Mouse (Mus musculus) myocyte (in vitro differentiated cells): ENCODE results near the gene Rad51b. TPM values are rescaled to one million over a fixed set of nuclear protein-coding genes. Genes with fewer than 3 reads are reported as not detected.

Source experiments
- H3K27me3 ChIP-seq: one replicate; pipeline ENCODE4 v1.6.1; 2011; ENCODE audit not compliant: control insufficient read depth, insufficient read depth, insufficient read length
- H3K36me3 ChIP-seq: one replicate; pipeline ENCODE4 v1.6.1; 2011; ENCODE audit not compliant: control insufficient read depth, insufficient read depth
- H3K4me2 ChIP-seq: one replicate; pipeline ENCODE4 v1.6.1; 2011; ENCODE audit warnings: low read depth, control low read depth
- H3K4me3 ChIP-seq: one replicate; pipeline ENCODE4 v1.5.1; 2011; ENCODE audit warnings: mild to moderate bottlenecking, control low read depth, moderate library complexity
- H3K79me2 ChIP-seq: one replicate; pipeline ENCODE4 v1.6.1; 2011; ENCODE audit not compliant: control insufficient read depth, insufficient read depth
- H3ac ChIP-seq: one replicate; pipeline ENCODE4 v1.6.1; 2011; ENCODE audit not compliant: control insufficient read depth, insufficient read length
- CEBPB ChIP-seq: IDR thresholded peaks from 2 replicates; pipeline ENCODE4 v1.6.1; 2011; ENCODE audit warnings: mild to moderate bottlenecking, moderate library complexity; ENCODE audit not compliant: poor library complexity, insufficient read depth, severe bottlenecking
- E2F4 ChIP-seq: IDR thresholded peaks from one replicate; pipeline ENCODE4 v1.6.1; 2011; ENCODE audit warnings: mild to moderate bottlenecking, control low read depth, moderate library complexity; ENCODE audit not compliant: insufficient read depth
- MAX ChIP-seq: IDR thresholded peaks from one replicate; pipeline ENCODE4 v1.6.1; 2011; ENCODE audit warnings: low read depth, mild to moderate bottlenecking, control low read depth
- MYOD1 ChIP-seq, 3 experiments: IDR thresholded peaks; one replicate each; pipeline ENCODE4 v1.6.1; 2011; ENCODE audit warnings: control low read depth in 2 of 3, low read depth in 2 of 3, mild to moderate bottlenecking in 2 of 3, moderate library complexity in 1 of 3; ENCODE audit not compliant: insufficient read length in 2 of 3, control insufficient read depth in 1 of 3
- MYOG ChIP-seq, 3 experiments: IDR thresholded peaks; one replicate each; pipeline ENCODE4 v1.6.1; 2011; ENCODE audit warnings: control low read depth in 2 of 3, low read depth in 2 of 3, mild to moderate bottlenecking in 2 of 3; ENCODE audit not compliant: insufficient read length in 2 of 3, control insufficient read depth in 1 of 3, insufficient read depth in 1 of 3
- POLR2A ChIP-seq: IDR thresholded peaks from one replicate; pipeline ENCODE4 v1.6.1; 2011; ENCODE audit warnings: low read depth, mild to moderate bottlenecking, control low read depth, moderate library complexity; ENCODE audit not compliant: insufficient read length
- POLR2AphosphoS2 ChIP-seq: IDR thresholded peaks from one replicate; pipeline ENCODE4 v1.6.1; 2011; ENCODE audit warnings: low read depth, control low read depth; ENCODE audit not compliant: insufficient read length
- REST ChIP-seq: IDR thresholded peaks from one replicate; pipeline ENCODE4 v1.6.1; 2011; ENCODE audit warnings: mild to moderate bottlenecking, control low read depth, moderate library complexity; ENCODE audit not compliant: insufficient read depth, insufficient read length
- SRF ChIP-seq: IDR thresholded peaks from one replicate; pipeline ENCODE4 v1.6.1; 2011; ENCODE audit warnings: low read depth; ENCODE audit not compliant: control insufficient read depth, insufficient read length
- TCF12 ChIP-seq: IDR thresholded peaks from one replicate; pipeline ENCODE4 v1.6.1; 2011; ENCODE audit warnings: mild to moderate bottlenecking, control low read depth; ENCODE audit not compliant: poor library complexity, insufficient read depth, severe bottlenecking
- TCF3 ChIP-seq: IDR thresholded peaks from one replicate; pipeline ENCODE4 v1.6.1; 2011; ENCODE audit warnings: low read depth, control low read depth; ENCODE audit not compliant: insufficient read length
- USF1 ChIP-seq: IDR thresholded peaks from one replicate; pipeline ENCODE4 v1.6.1; 2011; ENCODE audit warnings: low read depth, mild to moderate bottlenecking, control low read depth, moderate library complexity
- polyA plus RNA-seq: library from polyadenylated mRNA; unstranded; fragments of >200 nt; fragmentation: generic; extraction: Trizol; gene quantifications from one replicate; pipeline ENCODE4 v1.2.1, GENCODE M21; 2012; ENCODE audit warnings: missing spikeins

The Rad51b gene
- polyA plus RNA-seq, 1 experiment: 1.8 TPM

GRCm38 (mm10) chr12:79575041-79575541 is 278.0 kb downstream of the Rad51b start:
- H3K27me3 ChIP-seq: no peaks in the 10 kb centered on the region
- TF ChIP-seq MYOG (IDR thresholded peaks at IDR 0.05; ENCODE audit: control insufficient read depth in 1 of 3, insufficient read depth in 1 of 3, insufficient read length in 2 of 3, low read depth in 2 of 3) (no peak), SRF (no peak), TCF12 (no peak), REST (no peak), MYOD1 (IDR thresholded peaks at IDR 0.05; ENCODE audit: control insufficient read depth in 1 of 3, insufficient read length in 2 of 3, low read depth in 2 of 3) (no peak)
- H3K4me3 ChIP-seq: no peak overlapping the region

GRCm38 (mm10) chr12:79577525-79577924 is 280.4 kb downstream of the Rad51b start:
- Histone ChIP-seq H3ac (no peak overlapping the region), H3K27me3 (no peaks in the 10 kb centered on the region), H3K36me3 (no peaks in the 10 kb centered on the region), H3K79me2 (no peaks in the 10 kb centered on the region), H3K4me2 (no peak overlapping the region), H3K4me3 (no peak overlapping the region)
- TF ChIP-seq CEBPB (peak; percentile 61; the same call in 1 of the 2 replicates), E2F4 (no peak)

More at GRCm38 (mm10) chr12:79575041-79575541, 278.0 kb downstream of the Rad51b start:
- Histone ChIP-seq H3K36me3 (no peaks in the 10 kb centered on the region), H3K79me2 (no peaks in the 10 kb centered on the region), H3ac (no peak overlapping the region), H3K4me2 (no peak overlapping the region)

- Histone ChIP-seq H3K79me2 (no peaks in the 10 kb centered on the region), H3K4me2 (no peak overlapping the region), H3ac (no peak overlapping the region), H3K27me3 (no peaks in the 10 kb centered on the region), H3K4me3 (no peak overlapping the region), H3K36me3 (no peaks in the 10 kb centered on the region)
- TF ChIP-seq MAX: no peak
- no peak for TF ChIP-seq POLR2AphosphoS2
- TF ChIP-seq SRF: no peak
- TF ChIP-seq TCF3: no peak
- TF ChIP-seq E2F4: no peak
- TF ChIP-seq MYOG (IDR thresholded peaks at IDR 0.05; ENCODE audit: control insufficient read depth in 1 of 3, insufficient read depth in 1 of 3, insufficient read length in 2 of 3, low read depth in 2 of 3): no peak
- no peak for TF ChIP-seq CEBPB
- no peak for TF ChIP-seq REST
- TF ChIP-seq MYOD1 (IDR thresholded peaks at IDR 0.05; ENCODE audit: control insufficient read depth in 1 of 3, insufficient read length in 2 of 3, low read depth in 2 of 3): no peak
- TF ChIP-seq POLR2A: no peak
- no peak for TF ChIP-seq USF1
- TF ChIP-seq TCF12: no peak
Observed at GRCm38 (mm10) chr12:79579018-79579585, 282.0 kb downstream of the Rad51b start.

GRCm38 (mm10) chr12:79579837-79580236 is 282.8 kb downstream of the Rad51b start:
- Histone ChIP-seq H3K79me2 (no peaks in the 10 kb centered on the region), H3K36me3 (no peaks in the 10 kb centered on the region), H3ac (no peak overlapping the region), H3K4me3 (no peak overlapping the region), H3K4me2 (no peak overlapping the region), H3K27me3 (no peaks in the 10 kb centered on the region)
- TF ChIP-seq POLR2AphosphoS2 (no peak), MAX (no peak), SRF (no peak), REST (no peak), MYOG (IDR thresholded peaks at IDR 0.05; ENCODE audit: control insufficient read depth in 1 of 3, insufficient read depth in 1 of 3, insufficient read length in 2 of 3, low read depth in 2 of 3) (no peak), POLR2A (no peak), TCF3 (no peak), CEBPB (no peak), TCF12 (no peak), MYOD1 (IDR thresholded peaks at IDR 0.05; ENCODE audit: control insufficient read depth in 1 of 3, insufficient read length in 2 of 3, low read depth in 2 of 3) (no peak), E2F4 (no peak), USF1 (no peak)

- TF ChIP-seq CEBPB (no peak), TCF3 (no peak), TCF12 (no peak), SRF (no peak), POLR2A (no peak), MYOD1 (IDR thresholded peaks at IDR 0.05; ENCODE audit: control insufficient read depth in 1 of 3, insufficient read length in 2 of 3, low read depth in 2 of 3) (no peak), POLR2AphosphoS2 (no peak)
- Histone ChIP-seq H3K4me2 (no peak overlapping the region), H3K4me3 (no peak overlapping the region), H3ac (no peak overlapping the region), H3K36me3 (no peaks in the 10 kb centered on the region), H3K79me2 (no peaks in the 10 kb centered on the region), H3K27me3 (no peaks in the 10 kb centered on the region)
Observed at GRCm38 (mm10) chr12:79584556-79585307, 287.6 kb downstream of the Rad51b start.
